In genomic region chr6:103682854-103683574, GRCm38 (mm10) we compare ENCODE assay signal across 9 mouse cellular contexts.
DNase-seq lines count a peak whose midpoint lies in the region; ATAC-seq and TF ChIP-seq lines count a peak whose summit lies in the region.
"Had no signal": no experiment of that assay in that cellular context is flagged by ENCODE, and none has a peak within 500 bp of the region (broad histone marks: within the 10 kb centered on the region; RNA-seq: fewer than 3 reads in every experiment).

No protein-coding gene starts in this region.

- H3K27me3 ChIP-seq in kidney, embryonic 16.5 days (ENCODE audit: insufficient read depth, low read length) = no peaks in the 10 kb centered on the region
- H3K27me3 ChIP-seq in liver, adult 2 months (ENCODE audit: control insufficient read depth, insufficient read depth, low read length) = no peaks in the 10 kb centered on the region
- no peaks in the 10 kb centered on the region for H3K27me3 ChIP-seq in testis, adult 2 months (ENCODE audit: control insufficient read depth, insufficient read depth, low read length)
- H3K27me3 ChIP-seq: embryonic facial prominence, embryonic 13.5 days had no signal

- H3K4me3 ChIP-seq in kidney, embryonic 16.5 days (ENCODE audit: low read length) = no peak overlapping the region
- H3K4me3 ChIP-seq in liver, adult 2 months (ENCODE audit: insufficient read depth, low read depth, low read length) = no peak overlapping the region
- no peak overlapping the region for H3K4me3 ChIP-seq in testis, adult 2 months (ENCODE audit: control insufficient read depth, low read depth, low read length)
- H3K4me3 ChIP-seq: embryonic facial prominence, embryonic 13.5 days had no signal

- H3K27ac ChIP-seq in kidney, embryonic 16.5 days (ENCODE audit: low read length) = no peak overlapping the region
- H3K27ac ChIP-seq in liver, adult 2 months (replicated peaks; ENCODE audit: insufficient read depth, low read depth, low read length) = no peak overlapping the region
- no peak overlapping the region for H3K27ac ChIP-seq in testis, adult 2 months (ENCODE audit: control insufficient read depth, insufficient read depth, low read depth, low read length)
- H3K27ac ChIP-seq: embryonic facial prominence, embryonic 13.5 days had no signal

- H3K9ac ChIP-seq in kidney, embryonic 16.5 days (replicated peaks; ENCODE audit: low read length) = no peak overlapping the region
- no peak overlapping the region for H3K9ac ChIP-seq in liver, adult 2 months (ENCODE audit: low read depth, low read length)
- H3K9ac ChIP-seq: embryonic facial prominence, embryonic 13.5 days had no signal

- peak; percentile 84 for ATAC-seq in kidney, embryonic 16.5 days (ENCODE audit: low FRiP score, low TSS enrichment)

- no peaks in the 10 kb centered on the region for H3K36me3 ChIP-seq in kidney, embryonic 16.5 days (ENCODE audit: insufficient read depth, low read length)
- no peaks in the 10 kb centered on the region for H3K36me3 ChIP-seq in liver, adult 2 months (ENCODE audit: control insufficient read depth, insufficient read depth, low read length)
- H3K36me3 ChIP-seq in testis, adult 2 months (ENCODE audit: control insufficient read depth, insufficient read depth, low read length) = no peaks in the 10 kb centered on the region
- H3K36me3 ChIP-seq: embryonic facial prominence, embryonic 13.5 days had no signal

- no peaks in the 10 kb centered on the region for H3K4me1 ChIP-seq in kidney, embryonic 16.5 days (ENCODE audit: insufficient read depth, low read length)
- no peaks in the 10 kb centered on the region for H3K4me1 ChIP-seq in liver, adult 2 months (ENCODE audit: control insufficient read depth, insufficient read depth, low read length)
- H3K4me1 ChIP-seq in testis, adult 2 months (ENCODE audit: control insufficient read depth, insufficient read depth, low read length) = no peaks in the 10 kb centered on the region
- H3K4me1 ChIP-seq: embryonic facial prominence, embryonic 13.5 days had no signal

- 20% methylated on average over 8 of the region's 8 CpGs for WGBS in kidney, embryonic 16.5 days
- WGBS in liver, adult 2 months = 16% methylated on average over 8 of the region's 8 CpGs

- peak; percentile 33 for TF ChIP-seq CTCF in liver, adult 2 months (IDR thresholded peaks at IDR 0.05; ENCODE audit: low read depth, low read length)
- peak; percentile 25; the same call in 1 of the 2 replicates for TF ChIP-seq CTCF in testis, adult 2 months (IDR thresholded peaks at IDR 0.05; ENCODE audit: control insufficient read depth, insufficient read depth, insufficient replicate concordance, low read depth, low read length)

- DNase-seq in 3T3-L1 (ENCODE audit: low read depth, low spot score) = peak; percentile 78
- DNase-seq in R1 (ENCODE audit: low read depth, low spot score) = peak; percentile 54
- peak; percentile 71 to 85 for DNase-seq in cerebellum, postnatal 36 days
- DNase-seq in gastrocnemius, postnatal 14 days = peak; percentile 9
- peak; percentile 39 for DNase-seq in liver, adult 2 months (ENCODE audit: extremely low read depth, low read depth, low spot score)
- peak; percentile 43 to 47 for DNase-seq in natural killer cell, adult 2 months (ENCODE audit: low spot score in 2 of 2)

- H3K9me3 ChIP-seq in kidney, embryonic 16.5 days (ENCODE audit: low read length) = no peaks in the 10 kb centered on the region
- H3K9me3 ChIP-seq: embryonic facial prominence, embryonic 13.5 days had no signal

- H3K4me2 ChIP-seq in kidney, embryonic 16.5 days (replicated peaks; ENCODE audit: low read depth, low read length) = no peak overlapping the region
- H3K4me2 ChIP-seq: embryonic facial prominence, embryonic 13.5 days had no signal

- no peak for TF ChIP-seq POLR2A in liver, adult 2 months (IDR thresholded peaks at IDR 0.05; ENCODE audit: extremely low read depth, insufficient read depth, low read length)
- no peak for TF ChIP-seq POLR2A in testis, adult 2 months (IDR thresholded peaks at IDR 0.05; ENCODE audit: control insufficient read depth, low read depth, low read length)

- no peaks in the 10 kb centered on the region for H3K79me2 ChIP-seq in liver, adult 2 months (ENCODE audit: control insufficient read depth, insufficient read depth, low read length)

- intact Hi-C loops in gastrocnemius, postnatal 14 days (cut with DNase I; ENCODE audit: low total_unique reads) = loop anchor here (5.0 kb wide), 1 partner anchor 376 kb away; no protein-coding TSS in a partner anchor

Comparison
In these comparisons a context has a peak if more than half of its experiments do, and no peak if none do; other contexts are left out.
1. DNase-seq: peak in every context shown above with its lines; median percentile 78 in 3T3-L1; 78 in cerebellum, postnatal 36 days; 54 in R1; 45 in natural killer cell, adult 2 months; 39 in liver, adult 2 months; 9 in gastrocnemius, postnatal 14 days.